Mouse (Mus musculus) heart, embryonic 15.5 days (tissue): ENCODE measurements at regions not wholly inside any gene's neighbourhood (a gene's known extent, or its start where the extent isn't known, plus 50 kb on each side); places are given as distances from the start of the nearest gene placed in this dataset.

Experiments used
- ATAC-seq: fragments of 200-750 bp; cut with Nextera tagmentation; replicated peaks from 2 replicates; pipeline ENCODE4 v1.8.0; 2017; ENCODE audit warnings: low read depth, moderate TSS enrichment; ENCODE audit not compliant: insufficient number of reproducible peaks, insufficient read depth, low FRiP score
- H3K27ac ChIP-seq: fragments of 300-500 bp; sonication (generic); 2 replicates; pipeline ENCODE4 v1.5.1; 2015; ENCODE audit warnings: mild to moderate bottlenecking, inconsistent platforms
- H3K27me3 ChIP-seq: fragments of 300-500 bp; sonication (generic); 2 replicates; pipeline ENCODE4 v1.6.1; 2015; ENCODE audit warnings: inconsistent platforms
- H3K36me3 ChIP-seq: fragments of 300-500 bp; sonication (generic); 2 replicates; pipeline ENCODE4 v1.6.1; 2015; ENCODE audit warnings: mild to moderate bottlenecking, inconsistent platforms
- H3K4me1 ChIP-seq: fragments of 300-500 bp; sonication (generic); replicated peaks from 2 replicates; pipeline ENCODE4 v1.6.1; 2015; ENCODE audit warnings: inconsistent platforms
- H3K4me2 ChIP-seq: fragments of 300-500 bp; sonication (generic); 2 replicates; pipeline ENCODE4 v1.6.1; 2015; ENCODE audit warnings: inconsistent platforms, mild to moderate bottlenecking, moderate library complexity
- H3K4me3 ChIP-seq: fragments of 300-500 bp; sonication (generic); 2 replicates; pipeline ENCODE4 v1.5.1; 2015; ENCODE audit warnings: mild to moderate bottlenecking, inconsistent platforms
- H3K9ac ChIP-seq: fragments of 300-500 bp; sonication (generic); 2 replicates; pipeline ENCODE4 v1.6.1; 2015; ENCODE audit warnings: mild to moderate bottlenecking, inconsistent platforms
- H3K9me3 ChIP-seq: fragments of 300-500 bp; sonication (generic); replicated peaks from 2 replicates; pipeline ENCODE4 v1.6.1; 2016; ENCODE audit warnings: inconsistent platforms
- WGBS: fragments of 180-500 bp; shearing (Covaris S2); methylation state at CpG from one replicate; pipeline ENCODE4 v1.1.7; 2015; ENCODE audit warnings: mixed read lengths; 5-methylcytosine and 5-hydroxymethylcytosine counted together

DNA sequence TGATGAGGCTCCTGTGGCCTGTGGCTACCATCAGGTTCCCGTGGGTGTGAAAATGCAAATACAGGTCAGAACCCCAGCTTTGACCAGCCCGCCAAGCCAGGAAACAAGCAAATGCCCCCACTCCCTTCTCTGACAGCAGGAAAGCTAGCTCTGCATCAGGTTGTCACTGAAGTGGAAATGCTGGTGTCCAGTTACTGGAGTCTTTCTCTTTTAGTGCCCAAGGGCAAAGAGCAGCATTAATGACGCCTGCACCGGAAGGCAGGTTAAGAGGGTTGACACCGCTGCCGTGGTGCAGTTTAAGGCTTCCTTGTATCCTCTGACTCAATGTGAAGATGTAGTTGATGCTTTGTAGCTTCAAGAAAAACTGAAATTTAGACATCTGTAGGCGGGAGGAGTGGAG, 368.1 kb upstream of the Sall1 start:
- no peak overlapping the region for H3K4me3 ChIP-seq
- H3K9ac ChIP-seq, result no peak overlapping the region
- no peaks in the 10 kb centered on the region for H3K9me3 ChIP-seq
- H3K27ac ChIP-seq, result no peak overlapping the region
- H3K27me3 ChIP-seq, result no peaks in the 10 kb centered on the region
- ATAC-seq, result no peak
- no peaks in the 10 kb centered on the region for H3K4me1 ChIP-seq
- H3K36me3 ChIP-seq, result no peaks in the 10 kb centered on the region
- WGBS, result 46% methylated on average over 7 of the region's 7 CpGs
- no peak overlapping the region for H3K4me2 ChIP-seq

DNA sequence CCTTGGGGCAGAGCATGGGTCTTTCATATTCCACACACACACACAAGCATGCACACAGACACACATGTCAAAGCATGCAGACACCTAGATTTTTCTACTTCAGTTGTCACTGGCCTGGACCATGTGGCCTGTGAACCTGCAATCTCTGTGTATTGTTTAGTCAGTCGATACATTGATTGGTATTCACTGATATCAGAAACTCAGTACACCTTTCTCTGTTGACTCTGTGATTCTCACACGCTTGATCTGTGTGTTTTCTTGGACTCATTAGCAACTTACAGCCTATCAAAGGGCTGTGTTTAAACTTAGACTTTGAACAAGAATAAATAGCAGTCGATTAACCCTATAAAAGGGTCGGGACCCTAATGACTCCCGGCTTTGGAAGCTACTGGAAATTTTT, 362.7 kb upstream of the Sall1 start:
- no peak overlapping the region for H3K4me2 ChIP-seq
- H3K36me3 ChIP-seq, result no peaks in the 10 kb centered on the region
- H3K27ac ChIP-seq, result no peak overlapping the region
- ATAC-seq, result no peak
- H3K4me1 ChIP-seq, result no peaks in the 10 kb centered on the region
- H3K27me3 ChIP-seq, result no peaks in the 10 kb centered on the region
- H3K9me3 ChIP-seq, result no peaks in the 10 kb centered on the region
- no peak overlapping the region for H3K4me3 ChIP-seq
- WGBS, result 86% methylated on average over 5 of the region's 5 CpGs
- H3K9ac ChIP-seq, result no peak overlapping the region

DNA sequence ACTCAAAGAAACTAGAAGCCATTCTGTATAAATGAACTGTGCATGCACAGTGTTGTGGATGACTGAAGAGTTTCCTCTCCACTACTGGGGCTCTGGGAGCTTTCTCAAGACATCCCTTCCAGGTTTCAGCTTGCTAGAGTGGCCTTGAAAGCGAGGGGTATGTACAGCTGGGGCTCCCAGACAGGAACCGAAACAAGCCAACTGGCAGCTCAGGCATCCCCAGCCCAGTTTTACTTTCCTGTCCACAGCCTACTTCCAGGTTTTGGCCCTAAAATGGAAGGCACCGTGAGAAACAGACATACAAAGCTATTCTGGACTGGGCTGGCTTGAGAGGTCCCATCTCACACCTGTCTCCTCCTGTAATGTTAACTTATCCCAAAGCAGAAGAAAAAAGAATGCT, 360.3 kb upstream of the Sall1 start:
- Histone ChIP-seq H3K27ac (no peak overlapping the region), H3K9ac (no peak overlapping the region), H3K36me3 (no peaks in the 10 kb centered on the region), H3K27me3 (no peaks in the 10 kb centered on the region), H3K9me3 (no peaks in the 10 kb centered on the region), H3K4me2 (no peak overlapping the region), H3K4me3 (no peak overlapping the region), H3K4me1 (no peaks in the 10 kb centered on the region)
- WGBS, result 80% methylated on average over 3 of the region's 3 CpGs
- no peak for ATAC-seq

DNA sequence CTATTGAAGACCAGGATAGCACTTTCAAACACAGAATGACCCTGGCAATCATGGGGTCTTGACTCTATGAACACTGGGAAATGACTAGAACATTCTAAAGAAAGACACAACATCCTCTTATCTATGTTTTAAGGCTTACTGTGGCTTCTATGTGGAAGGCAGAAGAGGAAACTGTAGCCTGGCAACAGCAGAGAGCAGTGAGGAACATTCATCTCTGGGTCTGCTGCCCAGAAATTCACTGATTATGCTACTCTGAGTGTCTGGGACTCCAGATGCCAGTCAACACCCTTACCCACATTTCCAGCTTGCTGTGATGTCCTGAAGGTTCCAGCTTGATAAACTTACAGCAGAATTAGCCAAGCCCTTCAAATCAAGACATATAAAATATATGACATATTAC, 352.7 kb upstream of the Sall1 start:
- Histone ChIP-seq H3K36me3 (no peaks in the 10 kb centered on the region), H3K9me3 (no peaks in the 10 kb centered on the region)

DNA sequence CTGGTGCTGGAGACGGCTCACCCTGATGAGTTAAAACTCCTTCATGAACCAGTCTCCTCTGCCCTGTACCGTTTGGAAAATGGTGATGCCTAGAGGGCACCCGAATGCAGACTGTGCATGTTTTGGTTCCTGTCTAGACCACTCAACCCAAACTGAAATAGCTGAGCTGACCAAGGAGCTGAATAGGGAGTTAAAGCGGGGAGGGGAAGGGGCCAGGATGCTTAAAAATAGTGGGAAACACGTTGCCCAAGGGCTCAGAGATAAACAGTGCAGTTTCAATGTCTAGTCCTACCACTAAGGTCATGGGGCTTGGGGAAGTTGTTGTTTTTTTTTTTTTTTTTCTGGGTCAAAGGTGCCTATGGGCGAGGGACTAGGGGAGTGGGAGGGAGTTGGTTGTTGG, 348.8 kb upstream of the Sall1 start:
- H3K36me3 ChIP-seq, result no peaks in the 10 kb centered on the region
- no peak overlapping the region for H3K9ac ChIP-seq
- no peak overlapping the region for H3K4me3 ChIP-seq
- H3K27ac ChIP-seq, result no peak overlapping the region
- no peak for ATAC-seq
- no peak overlapping the region for H3K4me2 ChIP-seq
- WGBS, result 69% methylated on average over 6 of the region's 6 CpGs
- H3K27me3 ChIP-seq, result no peaks in the 10 kb centered on the region
- H3K9me3 ChIP-seq, result no peaks in the 10 kb centered on the region
- peaks cover 11% of the 10 kb centered on the region for H3K4me1 ChIP-seq

More for the DNA sequence above, 352.7 kb upstream of the Sall1 start:
- Histone ChIP-seq H3K4me2 (no peak overlapping the region), H3K4me3 (no peak overlapping the region), H3K9ac (no peak overlapping the region), H3K27ac (no peak overlapping the region), H3K4me1 (no peaks in the 10 kb centered on the region), H3K27me3 (no peaks in the 10 kb centered on the region)
- ATAC-seq, result no peak

DNA sequence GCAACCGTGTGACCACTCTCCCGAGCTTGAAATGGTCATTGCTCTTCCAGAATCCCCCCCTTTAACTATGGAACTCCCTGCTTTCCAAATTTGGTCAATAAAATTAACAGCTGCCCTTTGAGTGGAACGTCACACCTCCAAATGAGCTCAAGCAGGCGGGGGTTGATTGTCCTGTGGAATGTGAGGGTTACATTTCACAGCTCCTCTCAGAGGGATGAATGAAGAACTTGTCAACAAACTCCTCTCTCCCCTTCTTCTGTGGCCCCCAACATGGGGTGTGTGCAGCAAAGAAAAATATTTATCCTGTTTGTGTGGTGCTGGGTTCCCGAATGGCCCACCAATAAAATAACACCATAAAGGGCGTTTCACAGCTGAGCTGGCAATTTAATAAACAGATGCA, 344.8 kb upstream of the Sall1 start:
- no peaks in the 10 kb centered on the region for H3K9me3 ChIP-seq
- WGBS, result 21% methylated on average over 6 of the region's 6 CpGs
- no peak overlapping the region for H3K27ac ChIP-seq

DNA sequence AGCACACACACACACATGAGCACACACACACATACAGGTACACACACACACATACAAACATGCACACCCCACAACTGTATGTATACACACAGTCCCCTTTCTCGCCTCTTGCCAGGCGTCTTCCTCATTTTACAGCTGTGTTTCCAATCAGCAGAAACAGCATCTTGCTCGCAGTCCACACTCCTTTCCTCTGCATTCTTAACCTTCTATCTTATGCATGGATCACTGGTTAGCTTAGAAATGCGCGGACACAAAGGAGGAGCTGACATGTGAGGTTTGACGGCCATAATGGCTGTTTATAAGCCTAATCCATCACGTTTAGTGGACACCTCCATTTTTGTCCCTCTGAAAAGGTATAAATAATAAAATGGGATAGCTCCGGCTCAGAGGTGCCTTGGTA, 343.3 kb upstream of the Sall1 start:
- ATAC-seq, result no peak
- 0 out of 2 replicates have a peak, but pooled peaks cover 4% of the 10 kb centered on the region for H3K27me3 ChIP-seq
- peaks cover 16% of the 10 kb centered on the region for H3K4me1 ChIP-seq
- H3K4me3 ChIP-seq, result no peak overlapping the region
- H3K36me3 ChIP-seq, result no peaks in the 10 kb centered on the region
- H3K4me2 ChIP-seq, result no peak overlapping the region
- WGBS, result 41% methylated on average over 8 of the region's 8 CpGs
- H3K9me3 ChIP-seq, result no peaks in the 10 kb centered on the region
- no peak overlapping the region for H3K9ac ChIP-seq
- H3K27ac ChIP-seq, result no peak overlapping the region

More for the DNA sequence above, 344.8 kb upstream of the Sall1 start:
- Histone ChIP-seq H3K4me3 (no peak overlapping the region), H3K27me3 (0 out of 2 replicates have a peak, but pooled peaks cover 4% of the 10 kb centered on the region), H3K9ac (no peak overlapping the region), H3K4me2 (no peak overlapping the region), H3K36me3 (no peaks in the 10 kb centered on the region), H3K4me1 (peaks cover 16% of the 10 kb centered on the region)
- no peak for ATAC-seq

DNA sequence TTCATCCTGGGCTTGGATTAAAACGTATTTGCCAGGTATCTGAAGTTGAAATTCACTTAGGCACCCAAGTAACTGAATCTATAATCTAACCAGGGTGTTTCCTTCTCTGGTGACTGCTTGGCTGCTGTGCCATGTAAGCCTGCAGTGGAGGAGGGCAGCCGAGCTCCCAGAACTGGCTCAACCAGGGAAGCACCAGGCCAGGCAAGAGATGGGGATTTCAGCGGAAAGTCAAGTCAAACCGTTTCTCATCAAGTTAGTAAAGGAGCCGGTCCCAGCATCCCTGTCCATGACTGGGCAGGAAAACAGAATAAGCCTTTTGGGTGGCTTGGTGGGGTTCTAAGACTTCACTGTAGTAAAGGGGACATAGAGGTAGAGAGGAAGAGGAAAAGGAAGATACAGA, 341.1 kb upstream of the Sall1 start:
- no peak overlapping the region for H3K4me2 ChIP-seq
- WGBS, result 73% methylated on average over 5 of the region's 5 CpGs

DNA sequence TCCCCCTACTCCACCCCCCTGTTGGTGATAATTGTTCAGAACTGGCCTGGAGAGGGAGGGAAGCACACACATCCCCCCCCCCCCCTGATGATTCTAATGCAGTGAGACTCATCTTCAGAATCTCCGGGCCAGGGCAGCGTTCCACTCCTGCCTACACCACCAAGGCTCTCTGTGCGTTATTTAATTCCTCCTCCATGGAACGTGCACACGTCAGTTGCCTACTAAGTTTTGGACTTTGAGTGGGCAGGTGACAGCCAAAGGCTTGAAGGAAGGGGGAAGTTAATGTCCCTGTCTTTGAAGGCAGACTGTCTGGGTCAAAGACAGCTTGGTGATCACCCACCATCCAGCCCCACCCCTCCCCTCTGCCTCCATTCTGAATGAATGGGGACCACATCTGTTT, 339.8 kb upstream of the Sall1 start:
- H3K4me1 ChIP-seq, result peaks cover 14% of the 10 kb centered on the region
- WGBS, result 77% methylated on average over 5 of the region's 5 CpGs
- no peak overlapping the region for H3K4me2 ChIP-seq
- ATAC-seq, result no peak
- H3K9ac ChIP-seq, result no peak overlapping the region
- H3K9me3 ChIP-seq, result no peaks in the 10 kb centered on the region
- H3K4me3 ChIP-seq, result no peak overlapping the region
- no peak overlapping the region for H3K27ac ChIP-seq
- 0 out of 2 replicates have a peak, but pooled peaks cover 4% of the 10 kb centered on the region for H3K27me3 ChIP-seq
- no peaks in the 10 kb centered on the region for H3K36me3 ChIP-seq

More for the DNA sequence above, 341.1 kb upstream of the Sall1 start:
- Histone ChIP-seq H3K9ac (no peak overlapping the region), H3K36me3 (no peaks in the 10 kb centered on the region), H3K4me1 (peaks cover 16% of the 10 kb centered on the region), H3K27me3 (0 out of 2 replicates have a peak, but pooled peaks cover 4% of the 10 kb centered on the region), H3K9me3 (no peaks in the 10 kb centered on the region), H3K4me3 (no peak overlapping the region), H3K27ac (no peak overlapping the region)
- ATAC-seq, result no peak

DNA sequence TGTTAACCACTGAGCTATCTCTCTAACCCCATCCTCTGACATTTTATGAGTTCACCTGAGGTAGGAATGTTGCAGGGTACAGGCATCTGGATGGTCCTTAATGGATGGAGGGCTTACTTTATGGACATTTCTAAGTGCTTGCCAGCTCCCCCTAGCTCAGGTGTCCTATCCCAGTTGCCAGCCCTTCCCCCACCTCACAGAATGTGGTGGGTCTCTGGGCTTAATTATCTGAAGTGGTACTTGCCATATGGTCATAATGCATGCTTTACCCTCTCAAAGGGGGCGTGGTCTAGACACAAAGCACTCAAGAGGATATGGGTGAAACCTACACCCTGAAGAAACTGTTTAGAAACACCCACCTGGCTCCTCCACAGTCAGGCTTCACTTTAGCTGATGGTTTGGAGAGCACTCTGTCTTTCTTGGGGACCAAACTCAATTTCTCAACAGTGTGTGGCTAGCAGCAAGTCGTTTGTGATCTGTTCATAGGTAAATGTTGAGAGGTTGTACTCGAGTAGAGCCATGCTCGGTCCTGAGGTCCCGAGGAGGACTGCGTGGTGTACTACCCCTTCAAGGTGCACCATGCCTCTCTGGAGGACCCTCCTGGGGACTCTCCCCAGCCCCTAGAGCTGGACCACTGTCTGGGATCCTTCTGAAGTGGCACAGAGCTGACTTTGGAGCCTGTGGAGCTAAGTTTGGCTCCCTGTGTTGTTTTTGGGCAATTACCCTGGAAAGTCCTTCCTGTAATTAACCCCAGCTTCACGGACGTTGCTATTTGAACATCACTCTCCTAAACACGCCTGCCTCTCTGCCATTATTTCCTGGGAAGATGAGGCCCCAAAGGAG, 338.8 kb upstream of the Sall1 start:
- H3K9ac ChIP-seq, result no peak overlapping the region
- no peak overlapping the region for H3K4me3 ChIP-seq
- no peaks in the 10 kb centered on the region for H3K36me3 ChIP-seq
- no peak overlapping the region for H3K4me2 ChIP-seq
- 0 out of 2 replicates have a peak, but pooled peaks cover 4% of the 10 kb centered on the region for H3K27me3 ChIP-seq
- H3K9me3 ChIP-seq, result no peaks in the 10 kb centered on the region
- peaks cover 5% of the 10 kb centered on the region for H3K4me1 ChIP-seq
- H3K27ac ChIP-seq, result no peak overlapping the region
- ATAC-seq, result no peak
- WGBS, result 44% methylated on average over 9 of the region's 9 CpGs

DNA sequence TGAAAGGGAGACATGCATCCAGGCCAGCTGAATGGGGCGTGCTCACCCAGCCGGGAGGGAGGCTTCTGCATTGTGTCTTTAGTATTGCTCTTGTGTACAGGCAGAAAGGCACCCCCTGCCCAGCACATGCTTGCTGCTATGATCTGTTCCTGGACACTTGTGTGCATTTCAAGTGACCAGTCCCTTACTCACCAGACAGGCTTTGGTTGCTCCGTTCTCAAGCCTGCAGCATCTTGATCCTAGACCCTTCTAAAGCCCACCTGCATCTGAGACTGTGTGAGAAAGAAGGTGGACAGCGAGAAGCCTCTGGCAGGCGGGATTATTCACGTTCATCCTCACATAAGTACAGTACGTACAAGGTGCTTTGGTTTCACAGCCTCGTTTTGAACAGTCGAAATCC, 336.5 kb upstream of the Sall1 start:
- Histone ChIP-seq H3K27me3 (0 out of 2 replicates have a peak, but pooled peaks cover 4% of the 10 kb centered on the region), H3K4me2 (no peak overlapping the region), H3K4me1 (no peaks in the 10 kb centered on the region), H3K27ac (no peak overlapping the region), H3K4me3 (no peak overlapping the region), H3K9me3 (no peaks in the 10 kb centered on the region), H3K36me3 (no peaks in the 10 kb centered on the region), H3K9ac (no peak overlapping the region)
- no peak for ATAC-seq
- 81% methylated on average over 9 of the region's 9 CpGs for WGBS

DNA sequence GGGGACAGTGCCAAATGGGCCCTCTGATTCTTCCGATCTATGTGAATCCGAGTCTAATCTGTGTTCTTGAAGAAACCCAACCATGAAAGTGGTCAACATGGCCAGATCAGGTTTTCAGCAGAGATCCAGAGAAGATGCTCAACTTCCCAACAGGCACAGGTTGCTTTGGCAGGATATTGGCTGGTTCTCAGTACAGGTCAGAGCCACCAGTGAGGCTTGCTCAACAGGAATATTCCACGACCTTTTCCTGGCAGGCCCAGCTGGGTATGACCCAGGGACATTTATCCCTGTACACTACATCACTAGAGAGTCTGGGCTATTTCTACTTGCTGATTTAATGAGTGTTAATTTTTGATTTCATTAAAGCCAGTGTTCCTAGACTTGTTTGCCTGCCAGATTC, 328.8 kb upstream of the Sall1 start:
- 86% methylated on average over 3 of the region's 3 CpGs for WGBS
- no peaks in the 10 kb centered on the region for H3K27me3 ChIP-seq
- ATAC-seq, result no peak
- H3K27ac ChIP-seq, result no peak overlapping the region
- H3K4me3 ChIP-seq, result no peak overlapping the region
- no peaks in the 10 kb centered on the region for H3K36me3 ChIP-seq
- no peak overlapping the region for H3K9ac ChIP-seq
- no peaks in the 10 kb centered on the region for H3K4me1 ChIP-seq
- H3K4me2 ChIP-seq, result no peak overlapping the region
- no peaks in the 10 kb centered on the region for H3K9me3 ChIP-seq
